Mouse (Mus musculus): Measurements from ENCODE around the gene Zc3h7a.

DNA sequence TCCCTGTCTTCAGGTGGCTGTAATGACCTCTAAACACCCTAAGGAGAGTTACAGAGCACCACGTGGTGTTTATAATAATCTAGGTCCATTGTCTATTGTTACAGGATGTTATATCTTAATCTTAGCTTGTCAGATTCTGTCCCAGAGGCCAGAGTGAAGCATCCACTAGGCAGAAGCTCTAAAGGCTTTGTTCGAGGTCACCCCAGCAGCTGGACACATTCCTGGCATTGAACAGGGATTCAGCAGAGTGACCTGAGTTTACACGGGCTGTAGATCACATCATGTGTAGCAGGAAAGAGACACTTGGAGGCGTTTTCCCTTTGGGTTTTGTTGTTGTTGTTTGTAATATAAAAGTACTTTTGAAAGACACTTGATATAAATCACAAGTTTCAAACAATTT, 84.1 kb downstream of the Zc3h7a start:
- TF ChIP-seq TAL1 (IDR thresholded peaks at IDR 0.05; ENCODE audit: low read length) (no peak), GATA1 (IDR thresholded peaks at IDR 0.05; ENCODE audit: low read length) (no peak)
